Mouse (Mus musculus): ENCODE results near the gene Oard1.
A peak's percentile ranks its signal among the peaks of the same experiment; 100 is the strongest.

GRCm38 (mm10) chr17:48424237-48424636 lies 14.4 kb downstream of the Oard1 start:
- TF ChIP-seq CTCF (conservative IDR thresholded peaks at IDR 0.05 in 1 of 2, IDR thresholded peaks at IDR 0.05 in 1 of 2; ENCODE audit: low read depth in 2 of 2, low read length in 2 of 2) (0 out of 4 replicates have a peak, but pooled peaks of 1 of the 2 experiments have one; percentile 3), POLR2A (IDR thresholded peaks at IDR 0.05; ENCODE audit: low read depth, low read length) (no peak), NRF1 (IDR thresholded peaks at IDR 0.05; ENCODE audit: low read depth, low read length) (no peak), KAT2A (IDR thresholded peaks at IDR 0.05; ENCODE audit: insufficient replicate concordance, low read length) (no peak), HCFC1 (IDR thresholded peaks at IDR 0.05; ENCODE audit: low read depth, low read length) (no peak), CHD2 (IDR thresholded peaks at IDR 0.05; ENCODE audit: low read length) (no peak), EP300 (IDR thresholded peaks at IDR 0.05; ENCODE audit: low read length) (no peak)

Data from CH12.LX (cell line).